Mouse (Mus musculus): Measurements from ENCODE around the gene Astn1.

GRCm38 (mm10) chr1:158605597-158605996 lies 243.5 kb downstream of the Astn1 start:
- TF ChIP-seq CTCF (IDR thresholded peaks at IDR 0.05; ENCODE audit: insufficient read depth, low read length) (no peak), POLR2A (IDR thresholded peaks at IDR 0.05; ENCODE audit: borderline replicate concordance, extremely low read depth, low read depth, low read length) (no peak)

Measured in lung, adult 2 months (tissue).